In genomic region chr1:192937956-192938355, GRCm38 (mm10) we compare ENCODE assay signal across 16 mouse cellular contexts.
"Had no signal": no experiment of that assay in that cellular context is flagged by ENCODE, and none has a peak within 500 bp of the region (broad histone marks: within the 10 kb centered on the region; RNA-seq: fewer than 3 reads in every experiment).

No protein-coding gene starts in this region.

- H3K27ac ChIP-seq: limb, embryonic 15.5 days; liver, embryonic 12.5 days; lung, embryonic 15.5 days; macrophage; midbrain, embryonic 15.5 days; neural tube, embryonic 12.5 days had no signal

- H3K4me3 ChIP-seq: limb, embryonic 15.5 days; liver, embryonic 12.5 days; lung, embryonic 15.5 days; megakaryocyte, embryonic 14.5 days; midbrain, embryonic 15.5 days; neural tube, embryonic 12.5 days had no signal

- H3K4me1 ChIP-seq: limb, embryonic 15.5 days; liver, embryonic 12.5 days; lung, embryonic 15.5 days; megakaryocyte, embryonic 14.5 days; midbrain, embryonic 15.5 days; neural tube, embryonic 12.5 days had no signal

- DNase-seq: kidney, adult 8-10 months; kidney, postnatal 25 days; lung, postnatal 14 days; right cerebral cortex, postnatal 4 days; spleen, adult 18-20 months; thymus, adult 2 months; thymus, postnatal 25 days had no signal

- H3K27me3 ChIP-seq: limb, embryonic 15.5 days; liver, embryonic 12.5 days; lung, embryonic 15.5 days; megakaryocyte, embryonic 14.5 days; midbrain, embryonic 15.5 days; neural tube, embryonic 12.5 days had no signal

- H3K9ac ChIP-seq: limb, embryonic 15.5 days; liver, embryonic 12.5 days; lung, embryonic 15.5 days; midbrain, embryonic 15.5 days; neural tube, embryonic 12.5 days had no signal

- ATAC-seq: intestine, postnatal 0 days; liver, embryonic 12.5 days; midbrain, embryonic 15.5 days had no signal

- H3K4me2 ChIP-seq: limb, embryonic 15.5 days; liver, embryonic 12.5 days; lung, embryonic 15.5 days; midbrain, embryonic 11.5 days; midbrain, embryonic 15.5 days; neural tube, embryonic 12.5 days had no signal

- H3K36me3 ChIP-seq: limb, embryonic 15.5 days; lung, embryonic 15.5 days; midbrain, embryonic 15.5 days had no signal

- H3K9me3 ChIP-seq: limb, embryonic 15.5 days; liver, embryonic 12.5 days; lung, embryonic 15.5 days; megakaryocyte, embryonic 14.5 days; midbrain, embryonic 15.5 days; neural tube, embryonic 12.5 days had no signal
